Comparison of ENCODE assay signal across 8 mouse cellular contexts in genomic region chr9:105132002-105132367, GRCm38 (mm10). TPM values are rescaled to one million over a fixed set of nuclear protein-coding genes. Genes with fewer than 3 reads are reported as not detected.
DNase-seq lines count a peak whose midpoint lies in the region; ATAC-seq and TF ChIP-seq lines count a peak whose summit lies in the region.

No protein-coding gene starts in this region.

- TF ChIP-seq EP300 in heart, postnatal 0 days (IDR thresholded peaks at IDR 0.05; ENCODE audit: low read depth): no peak

- ATAC-seq in heart, postnatal 0 days (ENCODE audit: insufficient read depth, low read depth): 0 out of 2 replicates have a peak, but pooled peaks have one; percentile 3
- peak; percentile 10 for ATAC-seq in Patski
- no peak; the same call in 1 of the 2 replicates for ATAC-seq in hindbrain, embryonic 13.5 days (ENCODE audit: low FRiP score)
- peak; percentile 44; the same call in 1 of the 2 replicates for ATAC-seq in midbrain, embryonic 12.5 days (ENCODE audit: low FRiP score, low read depth)

- WGBS in heart, postnatal 0 days: 20% methylated on average over 5 of the region's 5 CpGs
- 23% methylated on average over 5 of the region's 5 CpGs for WGBS in hindbrain, embryonic 13.5 days
- 28% methylated on average over 5 of the region's 5 CpGs for WGBS in midbrain, embryonic 12.5 days

- no peak overlapping the region for H3K27ac ChIP-seq in heart, postnatal 0 days (ENCODE audit: low read depth)
- peak overlapping the region; percentile 92 for H3K27ac ChIP-seq in hindbrain, embryonic 13.5 days
- H3K27ac ChIP-seq in midbrain, embryonic 12.5 days (replicated peaks): peak overlapping the region; percentile 90

- peaks cover 8% of the 10 kb centered on the region; the same call in 1 of the 2 replicates for H3K4me1 ChIP-seq in heart, postnatal 0 days (ENCODE audit: control insufficient read depth, insufficient read depth)
- H3K4me1 ChIP-seq in hindbrain, embryonic 13.5 days (replicated peaks): peaks cover 26% of the 10 kb centered on the region
- H3K4me1 ChIP-seq in midbrain, embryonic 12.5 days: peaks cover 10% of the 10 kb centered on the region; the same call in 1 of the 2 replicates

- TF ChIP-seq CTCF in heart, postnatal 0 days (IDR thresholded peaks at IDR 0.05; ENCODE audit: low read depth): no peak
- TF ChIP-seq CTCF in Patski (IDR thresholded peaks at IDR 0.05): no peak

- no peak overlapping the region for H3K9ac ChIP-seq in heart, postnatal 0 days (replicated peaks; ENCODE audit: low read depth, low read length)
- 0 out of 2 replicates have a peak overlapping the region, but pooled peaks have one; percentile 80 for H3K9ac ChIP-seq in hindbrain, embryonic 13.5 days
- H3K9ac ChIP-seq in midbrain, embryonic 12.5 days (replicated peaks): peak overlapping the region; percentile 76

- H3K9me3 ChIP-seq in heart, postnatal 0 days (replicated peaks; ENCODE audit: control insufficient read depth, low read length): no peaks in the 10 kb centered on the region
- no peaks in the 10 kb centered on the region for H3K9me3 ChIP-seq in hindbrain, embryonic 13.5 days
- no peaks in the 10 kb centered on the region for H3K9me3 ChIP-seq in midbrain, embryonic 12.5 days

- in situ Hi-C loops in Patski (cut with MboI; ENCODE audit: low pct_unique_long_range_greater_than_20kb): no loop called here

- intact Hi-C loops in left cerebral cortex, postnatal 14 days (cut with DNase I): no loop called here

- H3K4me3 ChIP-seq in heart, postnatal 0 days (ENCODE audit: low read depth, low read length): peak overlapping the region; percentile 68
- peak overlapping the region; percentile 56 for H3K4me3 ChIP-seq in hindbrain, embryonic 13.5 days
- H3K4me3 ChIP-seq in midbrain, embryonic 12.5 days: peak overlapping the region; percentile 76

- POLR2A ChIA-PET in Patski (lab: Charles Lee): no interaction called here

- no peak for DNase-seq in heart, postnatal 0 days (ENCODE audit: low spot score)
- DNase-seq in heart, postnatal 4 days: no peak
- no peak for DNase-seq in Patski (ENCODE audit: low read depth, low spot score)
- no peak for DNase-seq in urinary bladder, adult 18-20 months (ENCODE audit: low spot score in 2 of 2)
- no peak for DNase-seq in right cerebral cortex, postnatal 14 days
- DNase-seq in left cerebral cortex, postnatal 14 days (ENCODE audit: low spot score in 2 of 2): no peak

- H3K4me2 ChIP-seq in heart, postnatal 0 days (ENCODE audit: low read depth, low read length): peak overlapping the region; percentile 80
- peak overlapping the region; percentile 80 for H3K4me2 ChIP-seq in hindbrain, embryonic 13.5 days
- H3K4me2 ChIP-seq in midbrain, embryonic 12.5 days (replicated peaks): peak overlapping the region; percentile 84

- CTCF ChIA-PET in Patski (lab: Charles Lee): no interaction called here

- no peaks in the 10 kb centered on the region for H3K36me3 ChIP-seq in heart, postnatal 0 days (replicated peaks; ENCODE audit: control insufficient read depth, insufficient read depth, low read length)
- no peaks in the 10 kb centered on the region for H3K36me3 ChIP-seq in hindbrain, embryonic 13.5 days
- H3K36me3 ChIP-seq in midbrain, embryonic 12.5 days: no peaks in the 10 kb centered on the region

- H3K27me3 ChIP-seq in heart, postnatal 0 days (ENCODE audit: control insufficient read depth, insufficient read depth, low read length): no peaks in the 10 kb centered on the region
- H3K27me3 ChIP-seq in Patski: no peaks in the 10 kb centered on the region
- H3K27me3 ChIP-seq in hindbrain, embryonic 13.5 days: no peaks in the 10 kb centered on the region
- no peaks in the 10 kb centered on the region for H3K27me3 ChIP-seq in midbrain, embryonic 12.5 days

RNA-seq across cellular contexts. Expression of gene Nudt16, which starts 0.4 kb away (rescaled TPM):
- total RNA-seq in heart, postnatal 0 days (2014; rRNA removed; ENCODE audit: low replicate concordance): 8.9 and 10.4 TPM in 2 replicates
- polyA plus RNA-seq in heart, postnatal 0 days (2015; fragmentation: Nextera tagmentation; extraction: Ambion mirVana): 8.1 and 8.5 TPM in 2 replicates
- 1 to 10 TPM; 6.0 to 7.2 TPM for total RNA-seq in heart, postnatal 4 days (2021)
- 7.1 TPM for polyA plus RNA-seq in Patski (2021)
- 27.1 and 27.7 TPM in 2 replicates for polyA plus RNA-seq in hindbrain, embryonic 13.5 days (2015; fragmentation: Nextera tagmentation; extraction: Ambion mirVana)
- polyA plus RNA-seq in midbrain, embryonic 12.5 days (2016; fragmentation: Nextera tagmentation; extraction: Ambion mirVana): 19.2 and 20.7 TPM in 2 replicates
- total RNA-seq in left cerebral cortex, postnatal 14 days (2021): 10 to 100 TPM; 17.2 to 17.6 TPM

RNA-seq across cellular contexts. Expression of gene 1700080E11Rik, which starts 12.9 kb away (rescaled TPM):
- not detected in 2 replicates for total RNA-seq in heart, postnatal 0 days (2014; rRNA removed; ENCODE audit: low replicate concordance)
- polyA plus RNA-seq in heart, postnatal 0 days (2015; fragmentation: Nextera tagmentation; extraction: Ambion mirVana): not detected in 2 replicates
- not detected for total RNA-seq in heart, postnatal 4 days (2021)
- polyA plus RNA-seq in Patski (2021): not detected
- not detected in 2 replicates for polyA plus RNA-seq in hindbrain, embryonic 13.5 days (2015; fragmentation: Nextera tagmentation; extraction: Ambion mirVana)
- polyA plus RNA-seq in midbrain, embryonic 12.5 days (2016; fragmentation: Nextera tagmentation; extraction: Ambion mirVana): not detected in 2 replicates
- total RNA-seq in left cerebral cortex, postnatal 14 days (2021): not detected
